Mouse (Mus musculus): ENCODE data around the gene Hba-a1. TPM values are rescaled to one million over a fixed set of nuclear protein-coding genes. Genes with fewer than 3 reads are reported as not detected.
A peak's percentile ranks its signal among the peaks of the same experiment; 100 is the strongest.

The Hba-a1 gene
- polyA plus RNA-seq, 1 experiment from 2014 or later, result 405 TPM

DNA sequence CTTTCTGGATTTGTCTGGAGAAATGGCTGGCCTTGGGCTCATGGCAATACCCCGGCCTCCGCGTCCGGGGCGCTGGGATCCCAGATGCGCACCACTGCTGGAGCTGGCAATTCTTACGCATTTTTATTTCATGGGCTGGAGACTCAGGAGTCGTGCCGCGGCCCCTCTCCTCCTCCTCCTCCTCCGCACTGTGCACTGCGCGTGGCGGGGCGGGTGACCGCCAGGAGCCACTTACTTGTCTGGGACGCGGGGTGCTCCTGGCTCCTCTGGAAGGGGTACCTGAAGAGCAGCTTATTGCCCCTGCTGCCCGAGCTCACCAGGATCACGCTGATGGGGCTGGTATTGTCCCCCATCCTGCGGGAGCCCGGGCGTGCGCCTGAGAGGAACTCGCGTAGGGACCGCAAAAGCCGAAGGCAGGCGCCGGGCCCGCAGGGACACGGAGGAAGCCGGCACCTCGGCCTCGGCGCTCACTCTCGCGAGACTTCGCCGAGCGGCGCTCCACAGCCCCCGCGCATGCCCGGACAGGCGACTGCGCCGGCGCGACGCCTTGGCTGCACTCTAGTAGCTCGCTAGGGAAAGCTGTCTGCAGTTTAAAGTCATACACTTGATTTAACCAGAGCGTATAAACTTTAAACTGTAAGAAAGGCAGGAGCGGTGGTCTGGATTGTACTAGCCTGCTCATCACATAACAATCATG lies 16.0 kb upstream of the Hba-a1 start, which contains the start of gene Nprl3:
Gene Nprl3 (minus strand): TSS at position 520 of the 697 bp plus-strand sequence.
- H3K9ac ChIP-seq (ENCODE audit: low read depth, low read length), result peak within 1 kb of the TSS; percentile 93
- H3K36me3 ChIP-seq (ENCODE audit: control insufficient read depth, insufficient read depth), result peaks cover 4% of the 10 kb centered on the region; the same call in 1 of the 2 replicates
- peak within 1 kb of the TSS; percentile 86 for H3K4me2 ChIP-seq (replicated peaks; ENCODE audit: low read depth)
- ATAC-seq, result peak; percentile 99
- under 1% methylated on average over 54 of the region's 54 CpGs for WGBS
- no peaks in the 10 kb centered on the region for H3K9me3 ChIP-seq (ENCODE audit: control insufficient read depth)
- peak within 1 kb of the TSS; percentile 84 for H3K4me3 ChIP-seq (ENCODE audit: low read depth, low read length)
- peak; percentile 17; the same call in 1 of the 2 replicates for TF ChIP-seq CTCF (IDR thresholded peaks at IDR 0.05; ENCODE audit: low read depth)
- no peaks in the 10 kb centered on the region; the same call in 1 of the 2 replicates for H3K27me3 ChIP-seq (replicated peaks; ENCODE audit: control insufficient read depth, insufficient read depth, low read length)
- peaks cover 3% of the 10 kb centered on the region; the same call in 1 of the 2 replicates for H3K4me1 ChIP-seq (replicated peaks; ENCODE audit: control insufficient read depth, insufficient read depth, low read length)
- peak within 1 kb of the TSS; percentile 89 for H3K27ac ChIP-seq (ENCODE audit: low read depth, low read length)

- no peak for TF ChIP-seq CTCF (IDR thresholded peaks at IDR 0.05; ENCODE audit: low read depth)
- peak overlapping the region; percentile 84 for H3K4me3 ChIP-seq (ENCODE audit: low read depth, low read length)
- no peaks in the 10 kb centered on the region for H3K9me3 ChIP-seq (ENCODE audit: control insufficient read depth)
- 0 out of 2 replicates have a peak overlapping the region, but pooled peaks have one; percentile 89 for H3K27ac ChIP-seq (ENCODE audit: low read depth, low read length)
- H3K4me2 ChIP-seq (replicated peaks; ENCODE audit: low read depth), result peak overlapping the region; percentile 86
- peak; percentile 12; the same call in 1 of the 2 replicates for ATAC-seq
- H3K36me3 ChIP-seq (ENCODE audit: control insufficient read depth, insufficient read depth), result no peaks in the 10 kb centered on the region
- no peaks in the 10 kb centered on the region; the same call in 1 of the 2 replicates for H3K27me3 ChIP-seq (replicated peaks; ENCODE audit: control insufficient read depth, insufficient read depth, low read length)
- H3K4me1 ChIP-seq (replicated peaks; ENCODE audit: control insufficient read depth, insufficient read depth, low read length), result peaks cover 3% of the 10 kb centered on the region; the same call in 1 of the 2 replicates
- H3K9ac ChIP-seq (ENCODE audit: low read depth, low read length), result peak overlapping the region; percentile 93
- WGBS, result 27% methylated on average over 5 of the region's 5 CpGs
Measured at GRCm38 (mm10) chr11:32267964-32268363, 15.3 kb upstream of the Hba-a1 start.

DNA sequence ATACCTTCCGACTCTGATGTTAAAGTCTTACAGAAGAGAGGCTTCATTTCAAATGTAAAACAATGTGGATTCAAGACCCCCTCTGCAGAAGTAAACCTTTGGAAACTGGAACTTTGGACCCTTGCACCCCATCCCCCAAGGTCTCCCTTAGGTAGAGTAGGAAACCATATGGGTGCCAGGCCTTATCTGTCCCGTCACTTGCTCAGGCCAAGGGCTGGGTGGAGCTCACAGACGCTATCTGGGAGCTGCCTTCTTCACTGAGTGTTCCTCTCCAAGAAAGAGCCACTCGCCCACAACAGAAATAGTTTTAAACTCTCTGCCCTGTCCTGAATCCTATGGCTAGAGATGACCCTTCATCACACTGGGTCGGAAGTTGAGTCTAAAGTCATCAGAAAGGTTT lies 14.4 kb upstream of the Hba-a1 start:
- Histone ChIP-seq H3K36me3 (ENCODE audit: control insufficient read depth, insufficient read depth) (no peaks in the 10 kb centered on the region), H3K27ac (ENCODE audit: low read depth, low read length) (no peak overlapping the region), H3K9ac (ENCODE audit: low read depth, low read length) (no peak overlapping the region), H3K27me3 (replicated peaks; ENCODE audit: control insufficient read depth, insufficient read depth, low read length) (no peaks in the 10 kb centered on the region; the same call in 1 of the 2 replicates), H3K4me3 (ENCODE audit: low read depth, low read length) (no peak overlapping the region), H3K4me1 (replicated peaks; ENCODE audit: control insufficient read depth, insufficient read depth, low read length) (peaks cover 3% of the 10 kb centered on the region; the same call in 1 of the 2 replicates), H3K4me2 (replicated peaks; ENCODE audit: low read depth) (no peak overlapping the region), H3K9me3 (ENCODE audit: control insufficient read depth) (no peaks in the 10 kb centered on the region)
- ATAC-seq, result no peak
- no peak for TF ChIP-seq CTCF (IDR thresholded peaks at IDR 0.05; ENCODE audit: low read depth)
- 69% methylated on average over 5 of the region's 5 CpGs for WGBS

GRCm38 (mm10) chr11:32271178-32271577 lies 12.1 kb upstream of the Hba-a1 start:
- 58% methylated on average over 4 of the region's 4 CpGs for WGBS
- Histone ChIP-seq H3K4me3 (ENCODE audit: low read depth, low read length) (no peak overlapping the region), H3K9ac (ENCODE audit: low read depth, low read length) (no peak overlapping the region), H3K27ac (ENCODE audit: low read depth, low read length) (no peak overlapping the region), H3K9me3 (ENCODE audit: control insufficient read depth) (no peaks in the 10 kb centered on the region), H3K27me3 (replicated peaks; ENCODE audit: control insufficient read depth, insufficient read depth, low read length) (peaks cover 1% of the 10 kb centered on the region), H3K4me1 (replicated peaks; ENCODE audit: control insufficient read depth, insufficient read depth, low read length) (peaks cover 3% of the 10 kb centered on the region; the same call in 1 of the 2 replicates), H3K36me3 (ENCODE audit: control insufficient read depth, insufficient read depth) (no peaks in the 10 kb centered on the region), H3K4me2 (replicated peaks; ENCODE audit: low read depth) (no peak overlapping the region)
- no peak for ATAC-seq
- no peak for TF ChIP-seq CTCF (IDR thresholded peaks at IDR 0.05; ENCODE audit: low read depth)

GRCm38 (mm10) chr11:32276347-32276746 lies 7.0 kb upstream of the Hba-a1 start, which contains the start of gene Hba-x:
TSS of gene Hba-x (plus strand) at chr11:32276400.
- H3K9ac ChIP-seq (ENCODE audit: low read depth, low read length), result no peak within 1 kb of the TSS
- no peaks in the 10 kb centered on the region for H3K36me3 ChIP-seq (ENCODE audit: control insufficient read depth, insufficient read depth)
- no peak for TF ChIP-seq CTCF (IDR thresholded peaks at IDR 0.05; ENCODE audit: low read depth)
- no peak within 1 kb of the TSS for H3K4me3 ChIP-seq (ENCODE audit: low read depth, low read length)
- H3K4me1 ChIP-seq (replicated peaks; ENCODE audit: control insufficient read depth, insufficient read depth, low read length), result no peaks in the 10 kb centered on the region
- H3K4me2 ChIP-seq (replicated peaks; ENCODE audit: low read depth), result no peak within 1 kb of the TSS
- no peak for ATAC-seq
- H3K9me3 ChIP-seq (ENCODE audit: control insufficient read depth), result no peaks in the 10 kb centered on the region
- H3K27ac ChIP-seq (ENCODE audit: low read depth, low read length), result no peak within 1 kb of the TSS
- H3K27me3 ChIP-seq (replicated peaks; ENCODE audit: control insufficient read depth, insufficient read depth, low read length), result peaks cover 11% of the 10 kb centered on the region
- 63% methylated on average over 3 of the region's 3 CpGs for WGBS

DNA sequence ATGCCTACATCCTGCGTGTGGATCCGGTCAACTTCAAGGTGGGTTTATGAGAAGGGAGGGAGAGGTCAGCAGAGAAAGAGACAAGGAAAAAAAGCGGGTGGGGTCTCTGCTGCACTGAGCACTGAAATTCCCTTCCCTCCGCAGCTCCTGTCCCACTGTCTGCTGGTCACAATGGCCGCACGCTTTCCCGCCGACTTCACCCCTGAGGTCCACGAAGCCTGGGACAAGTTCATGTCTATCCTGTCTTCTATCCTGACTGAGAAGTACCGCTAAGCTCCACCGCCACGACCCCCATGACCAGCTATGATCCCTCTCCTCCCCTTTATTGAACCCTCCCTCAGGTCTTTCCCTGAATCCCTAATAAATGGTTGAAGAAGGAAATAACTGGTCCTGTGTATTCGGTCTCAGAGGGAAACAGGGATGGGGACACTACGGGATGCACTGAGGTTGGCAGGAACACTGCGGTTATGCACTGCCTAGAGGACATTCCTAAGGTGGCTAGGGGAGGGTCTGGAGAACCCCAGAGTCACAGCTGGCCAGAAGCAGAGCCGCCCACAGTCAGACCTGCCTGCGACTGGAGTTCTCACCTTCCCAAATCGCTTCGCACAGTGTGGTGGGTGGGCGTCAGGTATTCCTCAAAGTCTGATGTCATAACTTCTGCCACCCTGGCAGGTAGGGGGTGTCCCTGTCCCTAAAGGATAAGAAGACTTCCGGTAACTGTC lies 5.4 kb upstream of the Hba-a1 start:
- TF ChIP-seq CTCF (IDR thresholded peaks at IDR 0.05; ENCODE audit: low read depth), result no peak
- no peak for ATAC-seq
- no peaks in the 10 kb centered on the region for H3K9me3 ChIP-seq (ENCODE audit: control insufficient read depth)
- no peak overlapping the region for H3K27ac ChIP-seq (ENCODE audit: low read depth, low read length)
- H3K27me3 ChIP-seq (replicated peaks; ENCODE audit: control insufficient read depth, insufficient read depth, low read length), result peaks cover 11% of the 10 kb centered on the region; the same call in 1 of the 2 replicates
- no peaks in the 10 kb centered on the region for H3K36me3 ChIP-seq (ENCODE audit: control insufficient read depth, insufficient read depth)
- H3K9ac ChIP-seq (ENCODE audit: low read depth, low read length), result no peak overlapping the region
- H3K4me1 ChIP-seq (replicated peaks; ENCODE audit: control insufficient read depth, insufficient read depth, low read length), result no peaks in the 10 kb centered on the region
- H3K4me2 ChIP-seq (replicated peaks; ENCODE audit: low read depth), result no peak overlapping the region
- no peak overlapping the region for H3K4me3 ChIP-seq (ENCODE audit: low read depth, low read length)
- WGBS, result 60% methylated on average over 21 of the region's 21 CpGs

All from intestine, postnatal 0 days (tissue).